Mouse (Mus musculus): ENCODE measurements around the gene Kmt5a. TPM values are rescaled to one million over a fixed set of nuclear protein-coding genes. Genes with fewer than 3 reads are reported as not detected.
A peak's percentile ranks its signal among the peaks of the same experiment; 100 is the strongest.

The Kmt5a gene
- polyA plus RNA-seq, 1 experiment, result 34.4 TPM

DNA sequence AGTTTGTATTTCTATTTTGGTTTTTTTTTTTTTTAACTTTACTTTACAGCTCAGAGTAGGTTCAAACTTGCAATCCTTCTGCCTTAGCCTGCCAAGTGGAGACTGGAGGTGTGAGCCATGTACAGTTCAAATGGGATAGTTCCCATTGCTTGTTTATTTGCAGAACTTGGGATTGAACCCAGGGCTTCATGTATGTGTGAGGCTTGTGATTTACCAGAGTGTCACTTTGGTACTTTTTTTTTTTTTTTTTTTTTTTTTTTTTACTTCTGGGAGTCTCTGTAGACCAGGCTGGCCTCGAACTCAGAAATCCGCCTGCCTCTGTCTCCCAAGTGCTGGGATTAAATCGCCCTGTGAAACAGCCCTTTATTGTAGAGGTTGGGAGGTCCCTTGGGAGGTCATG is 4.5 kb downstream of the Kmt5a start:
- Histone ChIP-seq H3K9me3 (ENCODE audit: control insufficient read depth, low read length) (0 out of 2 replicates have a peak, but pooled peaks cover 3% of the 10 kb centered on the region), H3K36me3 (ENCODE audit: control insufficient read depth) (peaks cover 63% of the 10 kb centered on the region), H3K27me3 (ENCODE audit: control insufficient read depth) (no peaks in the 10 kb centered on the region), H3K4me1 (ENCODE audit: control insufficient read depth) (peaks cover 77% of the 10 kb centered on the region), H3K4me3 (replicated peaks) (peak overlapping the region; percentile 83)
- TF ChIP-seq GATA1 (IDR thresholded peaks at IDR 0.05; ENCODE audit: low read length) (no peak), TAL1 (IDR thresholded peaks at IDR 0.05; ENCODE audit: low read length) (no peak)

DNA sequence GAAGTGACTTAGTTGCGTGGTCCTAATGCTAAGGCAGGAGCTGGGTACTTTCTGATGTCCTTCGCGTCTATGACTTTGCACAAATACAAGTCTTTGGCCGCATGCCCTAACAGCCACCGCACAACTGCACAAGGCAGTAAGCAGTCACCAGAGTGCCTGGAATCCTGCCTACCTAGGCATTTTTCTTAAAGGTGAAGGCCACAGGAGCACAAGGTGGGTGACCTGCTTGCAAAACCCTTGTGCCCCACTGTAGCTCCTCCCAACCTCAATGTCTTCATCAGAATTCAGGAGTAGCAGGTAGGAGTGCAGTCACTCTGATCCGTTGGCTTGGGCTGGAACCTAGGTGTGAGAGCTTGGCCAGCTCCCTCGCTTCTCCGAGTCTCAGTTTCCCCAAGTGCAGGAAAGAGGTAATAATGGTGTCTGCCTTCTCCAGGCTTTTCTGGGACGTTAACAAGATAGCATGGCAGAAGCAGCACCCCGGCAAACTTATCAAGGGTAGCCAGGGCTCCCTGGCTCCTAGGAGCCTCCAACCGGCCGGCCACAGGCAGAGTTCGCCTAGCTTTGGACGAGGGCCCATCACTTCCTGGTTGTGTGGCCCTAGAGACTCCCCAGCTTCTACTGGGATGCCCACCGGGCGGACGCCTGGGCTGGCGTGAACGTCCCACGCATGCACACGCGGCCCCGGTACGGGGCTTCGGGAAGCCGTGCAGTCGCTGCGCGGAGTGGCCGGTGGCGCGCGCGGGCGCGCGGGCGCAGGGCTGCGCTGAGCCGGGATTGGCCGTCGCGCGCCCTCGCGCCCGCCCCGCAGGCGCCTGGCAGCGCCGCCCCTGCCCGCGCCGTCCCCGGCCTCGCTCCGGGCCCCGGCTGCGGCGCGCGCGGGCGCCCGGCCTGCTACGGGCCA is 5.2 kb downstream of the Kmt5a start:
- H3K4me1 ChIP-seq (ENCODE audit: control insufficient read depth), result peaks cover 82% of the 10 kb centered on the region
- no peaks in the 10 kb centered on the region for H3K27me3 ChIP-seq (ENCODE audit: control insufficient read depth)
- peak overlapping the region; percentile 83 for H3K4me3 ChIP-seq (replicated peaks)
- 0 out of 2 replicates have a peak, but pooled peaks cover 3% of the 10 kb centered on the region for H3K9me3 ChIP-seq (ENCODE audit: control insufficient read depth, low read length)
- peaks cover 70% of the 10 kb centered on the region for H3K36me3 ChIP-seq (ENCODE audit: control insufficient read depth)
- TF ChIP-seq GATA1 (IDR thresholded peaks at IDR 0.05; ENCODE audit: low read length) (no peak), TAL1 (IDR thresholded peaks at IDR 0.05; ENCODE audit: low read length) (no peak)

DNA sequence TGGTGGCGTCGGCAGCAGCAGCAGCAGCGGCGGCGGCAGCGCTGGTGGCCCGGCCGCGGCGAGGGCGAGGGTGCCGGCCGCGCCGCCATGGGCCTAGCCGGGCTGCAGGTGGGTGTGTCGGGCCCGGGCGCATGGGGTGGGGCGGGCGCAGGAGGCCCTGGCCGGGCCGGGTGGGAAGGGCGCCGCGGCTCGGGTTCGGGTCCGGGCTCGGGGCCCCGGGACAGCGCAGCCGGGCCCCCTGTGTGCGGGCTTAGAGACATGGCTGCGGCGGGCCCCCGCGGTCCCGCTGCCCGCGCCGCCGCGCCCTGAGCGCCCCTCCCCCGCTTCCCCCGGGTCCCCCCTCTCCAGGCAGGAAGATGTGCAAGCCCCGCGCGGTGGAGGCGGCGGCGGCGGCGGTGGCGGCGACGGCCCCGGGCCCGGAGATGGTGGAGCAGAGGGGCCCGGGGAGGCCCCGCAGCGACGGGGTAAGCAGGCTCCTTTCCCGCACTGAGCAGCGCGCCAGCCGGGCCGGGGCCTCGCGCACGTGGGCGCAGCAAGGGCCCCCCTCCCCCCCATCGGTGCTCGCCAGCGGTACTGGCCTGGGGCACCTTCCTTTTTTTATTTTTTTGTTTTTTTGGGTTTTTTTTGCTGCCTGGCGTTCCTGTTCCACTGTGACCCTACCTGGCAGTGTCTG is 6.0 kb downstream of the Kmt5a start:
- no peaks in the 10 kb centered on the region for H3K27me3 ChIP-seq (ENCODE audit: control insufficient read depth)
- no peak for TF ChIP-seq GATA1 (IDR thresholded peaks at IDR 0.05; ENCODE audit: low read length)
- TF ChIP-seq TAL1 (IDR thresholded peaks at IDR 0.05; ENCODE audit: low read length), result no peak
- H3K4me3 ChIP-seq (replicated peaks), result peak overlapping the region; percentile 83
- H3K4me1 ChIP-seq (ENCODE audit: control insufficient read depth), result peaks cover 89% of the 10 kb centered on the region
- H3K36me3 ChIP-seq (ENCODE audit: control insufficient read depth), result peaks cover 78% of the 10 kb centered on the region
- H3K9me3 ChIP-seq (ENCODE audit: control insufficient read depth, low read length), result 0 out of 2 replicates have a peak, but pooled peaks cover 3% of the 10 kb centered on the region

DNA sequence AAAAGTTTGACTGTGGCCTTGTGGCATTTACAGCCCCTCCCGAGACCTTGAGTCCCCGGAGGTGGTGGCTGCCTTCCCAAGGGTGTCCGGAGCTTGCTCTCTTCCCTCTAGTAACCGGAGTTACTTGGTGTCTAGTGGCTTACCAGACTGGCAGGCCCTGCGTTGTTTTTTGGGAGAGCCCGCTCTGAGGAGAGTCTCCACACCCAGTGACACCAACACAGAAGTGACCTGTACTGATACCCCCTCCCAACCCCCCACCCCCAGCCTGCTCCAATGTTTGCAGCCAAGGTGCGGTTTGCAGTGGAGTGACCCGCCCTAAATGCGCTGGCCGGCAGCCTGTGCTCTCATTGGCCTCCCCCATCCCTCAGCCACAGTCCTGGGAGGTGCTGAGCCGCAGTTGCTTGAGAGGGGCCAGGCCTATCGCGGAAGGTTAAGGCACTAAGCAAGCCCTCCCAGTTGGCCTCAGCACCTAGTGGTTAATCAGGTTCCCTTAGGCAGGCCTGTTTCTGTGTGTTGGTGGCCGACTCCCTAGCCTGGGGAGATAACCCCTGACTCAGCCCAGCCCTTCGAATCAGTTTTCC is 6.7 kb downstream of the Kmt5a start:
- Histone ChIP-seq H3K9me3 (ENCODE audit: control insufficient read depth, low read length) (0 out of 2 replicates have a peak, but pooled peaks cover 3% of the 10 kb centered on the region), H3K4me3 (replicated peaks) (peak overlapping the region; percentile 83), H3K4me1 (ENCODE audit: control insufficient read depth) (peaks cover 92% of the 10 kb centered on the region), H3K36me3 (ENCODE audit: control insufficient read depth) (peaks cover 84% of the 10 kb centered on the region), H3K27me3 (ENCODE audit: control insufficient read depth) (no peaks in the 10 kb centered on the region)
- TF ChIP-seq TAL1 (IDR thresholded peaks at IDR 0.05; ENCODE audit: low read length) (no peak), GATA1 (IDR thresholded peaks at IDR 0.05; ENCODE audit: low read length) (peak; percentile 41)

DNA sequence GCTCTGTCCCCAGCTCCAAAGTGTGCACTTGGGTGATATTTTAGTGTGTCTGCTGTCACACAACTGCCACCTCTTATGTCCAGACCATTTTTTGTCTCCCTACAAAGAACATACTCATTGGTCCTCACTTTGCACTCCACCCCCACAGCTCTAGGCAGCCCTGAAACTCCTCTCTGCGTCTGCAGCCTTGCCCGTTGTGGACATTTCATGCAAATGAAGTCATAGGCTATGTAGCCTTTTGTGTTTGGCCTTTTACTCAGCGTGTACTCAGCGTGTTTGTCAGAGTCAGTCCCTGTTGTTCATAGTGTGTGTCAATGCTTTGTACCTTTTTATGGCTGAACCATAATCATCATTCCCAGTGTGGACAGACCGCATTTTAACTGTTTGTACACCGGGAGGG is 9.8 kb downstream of the Kmt5a start:
- Histone ChIP-seq H3K27me3 (ENCODE audit: control insufficient read depth) (no peaks in the 10 kb centered on the region), H3K36me3 (ENCODE audit: control insufficient read depth) (peaks cover 88% of the 10 kb centered on the region), H3K4me1 (ENCODE audit: control insufficient read depth) (peaks cover 85% of the 10 kb centered on the region), H3K9me3 (ENCODE audit: control insufficient read depth, low read length) (no peaks in the 10 kb centered on the region), H3K4me3 (replicated peaks) (no peak overlapping the region)
- TF ChIP-seq GATA1 (IDR thresholded peaks at IDR 0.05; ENCODE audit: low read length) (no peak), TAL1 (IDR thresholded peaks at IDR 0.05; ENCODE audit: low read length) (no peak)

DNA sequence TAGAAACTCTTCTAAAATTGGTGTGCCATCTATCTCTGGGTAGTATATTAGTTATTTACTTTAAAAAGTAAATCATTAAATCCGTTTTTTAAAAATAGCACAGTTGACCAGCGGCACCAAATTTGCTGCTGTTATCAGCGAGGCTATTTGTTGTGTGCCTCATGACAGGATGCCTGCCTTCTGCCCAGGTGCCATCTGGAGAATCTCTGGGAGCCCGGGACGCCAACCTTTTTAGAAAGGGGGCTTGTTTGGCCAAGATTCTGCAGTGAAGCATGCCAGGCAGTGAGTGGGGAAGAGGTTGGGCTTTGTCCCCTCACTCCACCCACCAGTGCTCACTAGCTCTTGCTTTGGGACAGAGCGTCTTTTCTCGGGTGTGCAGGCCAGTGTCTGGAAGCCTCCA is 10.3 kb downstream of the Kmt5a start:
- TF ChIP-seq TAL1 (IDR thresholded peaks at IDR 0.05; ENCODE audit: low read length) (no peak), GATA1 (IDR thresholded peaks at IDR 0.05; ENCODE audit: low read length) (no peak)
- H3K4me1 ChIP-seq (ENCODE audit: control insufficient read depth), result peaks cover 79% of the 10 kb centered on the region
- H3K9me3 ChIP-seq (ENCODE audit: control insufficient read depth, low read length), result no peaks in the 10 kb centered on the region
- H3K4me3 ChIP-seq (replicated peaks), result peak overlapping the region; percentile 21
- peaks cover 90% of the 10 kb centered on the region for H3K36me3 ChIP-seq (ENCODE audit: control insufficient read depth)
- no peaks in the 10 kb centered on the region for H3K27me3 ChIP-seq (ENCODE audit: control insufficient read depth)

DNA sequence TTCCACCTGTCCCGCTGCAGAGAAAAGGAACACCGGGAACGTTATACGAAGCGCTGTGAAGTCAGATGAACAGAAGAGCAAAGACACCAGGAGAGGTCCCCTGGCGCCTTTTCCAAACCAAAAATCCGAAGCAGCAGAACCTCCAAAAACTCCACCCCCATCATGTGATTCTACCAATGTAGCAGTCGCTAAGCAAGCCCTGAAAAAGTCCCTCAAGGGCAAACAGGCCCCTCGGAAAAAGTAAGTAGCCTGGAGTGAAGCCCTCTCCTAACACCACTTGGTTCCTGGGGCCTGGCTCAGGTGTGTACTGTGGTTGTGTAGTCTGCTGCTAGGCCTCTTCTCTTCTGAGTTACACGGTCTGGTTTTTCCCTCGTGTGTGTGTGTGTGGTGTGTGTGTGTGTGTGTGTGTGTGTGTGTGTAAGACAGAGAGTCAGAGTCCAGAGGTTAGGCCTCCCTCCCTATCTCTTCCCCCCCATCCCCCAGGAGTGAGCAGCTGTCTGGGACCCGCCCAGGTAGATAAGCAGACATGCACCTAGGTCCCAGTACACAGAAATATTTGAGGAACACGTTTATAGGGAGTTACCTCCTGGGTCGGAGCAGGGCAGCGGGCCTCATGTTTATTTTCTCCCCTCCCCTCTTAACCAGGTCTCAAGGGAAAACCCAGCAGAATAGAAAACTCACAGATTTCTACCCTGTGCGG is 11.1 kb downstream of the Kmt5a start:
- H3K27me3 ChIP-seq (ENCODE audit: control insufficient read depth), result no peaks in the 10 kb centered on the region

DNA sequence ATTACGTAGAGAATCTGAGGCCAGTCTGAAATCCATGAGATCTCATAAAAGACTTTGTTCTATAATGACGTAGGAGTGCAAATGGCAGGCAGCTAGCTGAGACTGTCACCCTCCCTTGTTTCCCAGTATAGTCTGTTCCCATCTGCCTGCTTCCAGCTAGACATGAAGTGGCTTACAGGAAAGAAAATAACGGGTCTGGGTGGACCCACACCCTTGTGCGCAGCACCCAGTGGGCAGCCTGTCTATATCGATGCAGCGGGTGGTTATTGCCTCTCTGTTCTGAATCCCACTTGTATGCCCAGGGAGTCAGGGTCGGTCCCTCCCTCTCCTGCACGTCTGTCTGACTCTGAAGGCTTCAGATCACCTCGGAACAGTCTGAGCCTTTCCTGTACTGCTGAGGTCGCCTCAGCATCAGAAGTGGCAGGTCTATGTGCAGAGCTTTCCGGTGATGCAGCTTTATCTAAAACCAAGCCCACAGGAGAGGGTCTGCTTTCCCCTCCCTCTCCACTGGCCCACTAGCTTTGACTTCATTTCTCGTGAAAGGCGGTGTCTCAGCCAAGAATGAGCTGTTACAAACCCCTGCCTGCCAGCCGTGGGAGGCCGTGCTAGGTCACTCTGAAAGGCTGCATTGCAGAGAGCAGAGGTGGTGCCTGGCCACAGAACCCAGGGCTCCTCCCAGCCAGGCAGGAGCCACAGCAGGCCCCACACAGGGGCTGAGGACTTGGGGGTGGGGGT is 12.9 kb downstream of the Kmt5a start:
- H3K4me3 ChIP-seq (replicated peaks), result no peak overlapping the region
- H3K36me3 ChIP-seq (ENCODE audit: control insufficient read depth), result peaks cover 100% of the 10 kb centered on the region
- H3K4me1 ChIP-seq (ENCODE audit: control insufficient read depth), result peaks cover 61% of the 10 kb centered on the region
- TF ChIP-seq GATA1 (IDR thresholded peaks at IDR 0.05; ENCODE audit: low read length) (no peak), TAL1 (IDR thresholded peaks at IDR 0.05; ENCODE audit: low read length) (no peak)
- H3K27me3 ChIP-seq (ENCODE audit: control insufficient read depth), result no peaks in the 10 kb centered on the region
- no peaks in the 10 kb centered on the region for H3K9me3 ChIP-seq (ENCODE audit: control insufficient read depth, low read length)

More for the DNA sequence above, 11.1 kb downstream of the Kmt5a start:
- no peaks in the 10 kb centered on the region for H3K9me3 ChIP-seq (ENCODE audit: control insufficient read depth, low read length)
- peak; percentile 31; the same call in 1 of the 2 replicates for TF ChIP-seq GATA1 (IDR thresholded peaks at IDR 0.05; ENCODE audit: low read length)
- peak; percentile 41; the same call in 2 of the 3 replicates for TF ChIP-seq TAL1 (IDR thresholded peaks at IDR 0.05; ENCODE audit: low read length)
- peaks cover 97% of the 10 kb centered on the region for H3K36me3 ChIP-seq (ENCODE audit: control insufficient read depth)
- H3K4me3 ChIP-seq (replicated peaks), result peak overlapping the region; percentile 27
- peaks cover 78% of the 10 kb centered on the region for H3K4me1 ChIP-seq (ENCODE audit: control insufficient read depth)
